Mouse (Mus musculus) kidney, adult 2 months (tissue): Measurements from ENCODE around the gene Cep78.

Experiments used
- CTCF ChIP-seq: fragments of 200-500 bp; conservative IDR thresholded peaks from 2 replicates; pipeline ENCODE4 v1.5.1; 2011; ENCODE audit warnings: low read depth, mild to moderate bottlenecking, control low read depth, low read length, moderate library complexity, mixed read lengths; ENCODE audit not compliant: insufficient read depth, insufficient read length
- POLR2A ChIP-seq: fragments of 200-500 bp; IDR thresholded peaks from one replicate; pipeline ENCODE4 v1.6.1; 2011; ENCODE audit warnings: low read depth, low read length, control low read depth

DNA sequence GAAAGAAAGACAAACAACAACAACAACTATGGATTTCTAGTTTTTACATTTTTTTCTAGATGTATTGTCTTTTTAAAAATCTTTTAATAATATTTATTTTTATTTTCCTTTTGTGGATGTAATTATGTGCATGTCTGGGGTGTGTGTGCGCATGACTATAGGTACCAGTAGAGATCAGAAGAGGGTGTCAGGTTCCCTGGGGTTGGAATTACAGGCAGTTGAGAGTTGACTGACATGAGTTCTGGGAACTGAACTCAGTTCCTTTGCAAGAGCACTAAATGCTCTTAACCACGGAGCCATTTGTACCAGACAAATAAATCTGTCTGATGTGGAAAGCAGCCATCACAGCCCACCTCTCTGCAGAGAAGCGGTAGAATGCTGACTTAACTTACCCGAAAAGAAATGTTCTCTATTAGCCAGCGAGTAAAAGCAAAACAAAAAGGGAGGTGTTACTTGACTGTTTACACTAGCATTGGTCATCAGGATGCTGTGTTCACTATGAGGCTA, 44.0 kb upstream of the Cep78 start:
- TF ChIP-seq POLR2A (no peak), CTCF (no peak)
